Mouse (Mus musculus): ENCODE results near the gene Dctpp1.
A peak's percentile ranks its signal among the peaks of the same experiment; 100 is the strongest.

The Dctpp1 gene

GRCm38 (mm10) chr7:127252414-127252813 is 8.1 kb downstream of the Dctpp1 start:
- TF ChIP-seq GATA4 (IDR thresholded peaks at IDR 0.05; ENCODE audit: insufficient replicate concordance, low read length): no peak

- no peak for TF ChIP-seq GATA4 (IDR thresholded peaks at IDR 0.05; ENCODE audit: insufficient replicate concordance, low read length)
Observed at GRCm38 (mm10) chr7:127244658-127245510, 15.6 kb downstream of the Dctpp1 start.

DNA sequence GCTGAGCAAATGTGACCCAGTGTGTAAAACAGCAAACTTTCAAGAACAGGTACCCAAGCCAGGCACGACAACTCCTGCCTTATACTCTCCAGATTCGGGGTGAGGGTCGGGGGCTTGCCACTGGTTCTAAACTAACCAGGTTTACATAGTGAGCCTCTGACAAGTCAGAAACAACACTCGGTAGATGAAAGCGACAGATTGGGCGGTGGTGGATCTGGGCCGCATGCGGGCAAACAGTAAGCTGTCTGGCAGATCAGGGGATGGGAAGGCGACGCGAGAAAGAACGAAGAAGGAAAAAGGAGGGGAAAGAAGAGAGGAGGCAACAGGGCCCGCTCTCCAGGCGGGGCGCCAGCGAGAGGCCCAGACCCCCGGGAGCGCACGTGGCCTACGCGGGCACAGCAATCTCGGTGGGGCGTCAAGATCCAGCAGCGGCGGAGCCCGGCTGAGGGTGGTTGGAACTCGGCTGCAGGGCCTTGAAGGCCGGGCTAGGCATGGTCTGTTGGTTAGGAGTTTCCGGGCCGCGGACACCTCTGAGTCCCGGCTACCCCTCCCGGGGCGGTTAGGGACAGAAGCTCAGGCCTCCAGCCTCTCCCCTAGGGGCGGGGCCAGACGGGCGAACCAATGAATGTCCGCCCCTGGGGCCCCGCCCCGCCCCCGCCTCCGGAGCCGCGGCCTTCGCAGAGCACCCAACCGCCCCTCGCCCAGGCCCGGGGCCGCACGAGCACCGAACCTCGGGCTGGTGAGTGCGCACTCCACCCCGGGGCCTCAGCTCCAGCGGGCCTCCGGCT is 16.4 kb downstream of the Dctpp1 start, which contains the start of gene Zfp771:
Zfp771 (plus strand) TSS at position 405 of the 788 bp plus-strand sequence.
- TF ChIP-seq GATA4 (IDR thresholded peaks at IDR 0.05; ENCODE audit: insufficient replicate concordance, low read length): no peak

DNA sequence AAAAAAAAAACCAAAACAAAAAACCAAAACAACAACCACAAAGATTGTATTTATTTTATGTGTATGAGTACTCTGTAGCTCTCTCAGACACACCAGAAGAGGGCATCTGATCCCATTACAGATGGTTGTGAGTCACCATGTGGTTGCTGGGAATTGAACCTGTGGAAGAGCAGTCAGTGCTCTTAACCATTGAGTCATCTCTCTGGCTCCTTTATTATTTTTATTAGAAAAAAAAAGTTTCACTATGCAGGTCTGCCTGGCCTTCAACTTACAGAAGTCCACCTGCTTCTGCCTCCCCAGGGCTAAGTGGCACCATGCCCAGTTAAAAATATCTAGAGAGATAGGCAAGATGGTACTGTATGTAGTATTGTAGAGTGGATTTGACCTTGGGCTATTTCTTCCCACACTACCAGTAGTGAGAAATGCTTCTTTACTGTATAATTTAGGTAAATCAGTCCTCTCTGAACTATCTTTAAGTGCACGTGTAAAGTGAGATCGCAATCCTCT is 17.1 kb downstream of the Dctpp1 start:
- no peak for TF ChIP-seq GATA4 (IDR thresholded peaks at IDR 0.05; ENCODE audit: insufficient replicate concordance, low read length)

GRCm38 (mm10) chr7:127234777-127235176 is 25.7 kb downstream of the Dctpp1 start:
- no peak for TF ChIP-seq GATA4 (IDR thresholded peaks at IDR 0.05; ENCODE audit: insufficient replicate concordance, low read length)

GRCm38 (mm10) chr7:127233765-127234164 is 26.7 kb downstream of the Dctpp1 start:
- TF ChIP-seq GATA4 (IDR thresholded peaks at IDR 0.05; ENCODE audit: insufficient replicate concordance, low read length): no peak

GRCm38 (mm10) chr7:127233368-127233749 is 27.1 kb downstream of the Dctpp1 start:
- TF ChIP-seq GATA4 (IDR thresholded peaks at IDR 0.05; ENCODE audit: insufficient replicate concordance, low read length): no peak

GRCm38 (mm10) chr7:127232622-127233367 is 27.7 kb downstream of the Dctpp1 start, which contains the start of the genes Zfp553 and Sept1:
Gene Zfp553 (plus strand): TSS chr7:127233061.
Gene Sept1 (minus strand): TSS chr7:127233130.
- peak; percentile 22; the same call in 1 of the 2 replicates for TF ChIP-seq GATA4 (IDR thresholded peaks at IDR 0.05; ENCODE audit: insufficient replicate concordance, low read length)

DNA sequence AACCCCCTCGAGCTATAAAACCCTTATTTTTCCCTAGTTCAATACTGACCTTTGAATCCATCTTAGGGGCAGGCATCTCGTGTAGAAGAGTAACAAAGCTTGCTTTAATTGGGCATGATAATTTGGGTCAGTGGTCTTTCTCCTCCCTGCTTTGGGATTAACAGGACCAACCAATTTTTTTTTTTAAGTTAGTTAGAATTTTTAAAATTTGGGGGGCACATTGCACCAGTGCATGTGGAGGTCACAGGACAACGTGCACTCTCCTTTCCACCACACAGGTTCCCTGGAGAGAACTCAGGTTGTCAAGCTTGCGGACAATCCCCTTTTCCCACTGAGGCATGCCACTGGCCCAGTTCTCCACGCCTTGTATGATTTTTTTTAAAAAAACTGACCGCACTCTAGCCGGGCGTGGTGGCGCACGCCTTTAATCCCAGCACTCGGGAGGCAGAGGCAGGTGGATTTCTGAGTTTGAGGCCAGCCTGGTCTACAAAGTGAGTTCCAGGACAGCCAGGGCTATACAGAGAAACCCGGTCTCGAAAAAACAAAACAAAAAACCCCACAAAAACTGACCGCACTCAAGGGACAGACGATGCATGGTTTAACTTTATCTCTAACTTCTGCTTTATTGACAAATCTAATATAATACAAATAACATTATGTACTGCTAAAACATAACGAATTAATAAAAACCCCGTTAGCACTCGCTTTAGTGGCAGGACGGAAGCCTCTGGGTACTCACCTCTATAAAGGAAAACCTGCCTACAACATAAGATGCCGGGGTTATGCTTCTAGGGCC is 28.5 kb downstream of the Dctpp1 start:
- TF ChIP-seq GATA4 (IDR thresholded peaks at IDR 0.05; ENCODE audit: insufficient replicate concordance, low read length): no peak

DNA sequence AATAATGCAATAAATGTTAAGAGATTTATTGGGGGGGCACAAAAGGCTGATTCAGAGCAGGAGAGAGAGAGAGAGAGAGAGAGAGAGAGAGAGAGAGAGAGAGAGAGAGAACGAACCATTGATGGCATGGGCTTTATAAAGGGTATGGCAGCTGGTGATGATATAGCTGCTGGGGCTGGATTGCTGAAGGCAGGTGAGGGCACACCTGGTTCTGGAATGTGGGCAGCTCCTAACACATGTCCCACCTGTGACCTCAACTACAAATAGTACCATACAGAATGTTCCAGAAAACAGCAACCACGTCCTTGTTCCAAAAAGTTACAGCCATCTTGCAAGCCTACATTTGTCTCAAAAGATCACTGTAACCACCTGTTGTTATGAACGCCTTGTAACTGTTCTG is 29.1 kb downstream of the Dctpp1 start:
- no peak for TF ChIP-seq GATA4 (IDR thresholded peaks at IDR 0.05; ENCODE audit: insufficient replicate concordance, low read length)

- TF ChIP-seq GATA4 (IDR thresholded peaks at IDR 0.05; ENCODE audit: insufficient replicate concordance, low read length): no peak; the same call in 1 of the 2 replicates
Observed at GRCm38 (mm10) chr7:127228615-127229303, 31.8 kb downstream of the Dctpp1 start.

- no peak for TF ChIP-seq GATA4 (IDR thresholded peaks at IDR 0.05; ENCODE audit: insufficient replicate concordance, low read length)
Observed at GRCm38 (mm10) chr7:127225147-127225995, 35.1 kb downstream of the Dctpp1 start.

GRCm38 (mm10) chr7:127224616-127225015 is 35.9 kb downstream of the Dctpp1 start:
- no peak for TF ChIP-seq GATA4 (IDR thresholded peaks at IDR 0.05; ENCODE audit: insufficient replicate concordance, low read length)
